Mouse (Mus musculus) midbrain, embryonic 11.5 days (tissue): ENCODE data around the gene Pgm3. TPM values are rescaled to one million over a fixed set of nuclear protein-coding genes. Genes with fewer than 3 reads are reported as not detected.

ENCODE experiments used
- ATAC-seq: fragments of 200-750 bp; cut with Nextera tagmentation; 2 replicates; pipeline ENCODE4 v1.8.0; 2017; ENCODE audit warnings: moderate TSS enrichment, moderate library complexity; ENCODE audit not compliant: low FRiP score
- DNase-seq: peaks from one replicate; pipeline ENCODE4 v3.0.0; 2015; ENCODE audit warnings: low spot score; ENCODE audit errors: missing footprints
- H3K27ac ChIP-seq: fragments of 300-500 bp; sonication (generic); 2 replicates; pipeline ENCODE4 v1.5.1; 2014; ENCODE audit warnings: low read depth, low read length
- H3K27me3 ChIP-seq: fragments of 300-500 bp; sonication (generic); 2 replicates; pipeline ENCODE4 v1.6.1; 2014; ENCODE audit warnings: mild to moderate bottlenecking, low read length, moderate library complexity, mixed read lengths; ENCODE audit not compliant: control insufficient read depth, insufficient read depth
- H3K36me3 ChIP-seq: fragments of 300-500 bp; sonication (generic); 2 replicates; pipeline ENCODE4 v1.6.1; 2014; ENCODE audit warnings: mild to moderate bottlenecking, low read length, moderate library complexity, mixed read lengths; ENCODE audit not compliant: control insufficient read depth, insufficient read depth
- H3K4me1 ChIP-seq: fragments of 300-500 bp; sonication (generic); 2 replicates; pipeline ENCODE4 v1.6.1; 2014; ENCODE audit warnings: low read length; ENCODE audit not compliant: control insufficient read depth, insufficient read depth
- H3K4me2 ChIP-seq: fragments of 300-500 bp; sonication (generic); 2 replicates; pipeline ENCODE4 v1.6.1; 2014; ENCODE audit warnings: mild to moderate bottlenecking, moderate library complexity
- H3K4me3 ChIP-seq: fragments of 300-500 bp; sonication (generic); 2 replicates; pipeline ENCODE4 v1.5.1; 2014; ENCODE audit warnings: low read depth, low read length
- H3K9ac ChIP-seq: fragments of 300-500 bp; sonication (generic); 2 replicates; pipeline ENCODE4 v1.6.1; 2014; ENCODE audit warnings: low read length
- H3K9me3 ChIP-seq: fragments of 300-500 bp; sonication (generic); 2 replicates; pipeline ENCODE4 v1.6.1; 2016; ENCODE audit warnings: low read length; ENCODE audit not compliant: control insufficient read depth
- WGBS: fragments of 180-500 bp; shearing (Covaris S2); extraction: QIAGEN DNeasy Blood & Tissue Kit; methylation state at CpG from one replicate; pipeline ENCODE4 v1.1.7; 2014; 5-methylcytosine and 5-hydroxymethylcytosine counted together
- polyA plus RNA-seq: library from polyadenylated mRNA; unstranded; fragments of >200 nt; fragmentation: Nextera tagmentation; extraction: Ambion mirVana; gene quantifications from 2 replicates; pipeline ENCODE4 v1.2.1, GENCODE M21; 2014

The Pgm3 gene
- polyA plus RNA-seq, 1 experiment from 2014 or later = 34.8 TPM

DNA sequence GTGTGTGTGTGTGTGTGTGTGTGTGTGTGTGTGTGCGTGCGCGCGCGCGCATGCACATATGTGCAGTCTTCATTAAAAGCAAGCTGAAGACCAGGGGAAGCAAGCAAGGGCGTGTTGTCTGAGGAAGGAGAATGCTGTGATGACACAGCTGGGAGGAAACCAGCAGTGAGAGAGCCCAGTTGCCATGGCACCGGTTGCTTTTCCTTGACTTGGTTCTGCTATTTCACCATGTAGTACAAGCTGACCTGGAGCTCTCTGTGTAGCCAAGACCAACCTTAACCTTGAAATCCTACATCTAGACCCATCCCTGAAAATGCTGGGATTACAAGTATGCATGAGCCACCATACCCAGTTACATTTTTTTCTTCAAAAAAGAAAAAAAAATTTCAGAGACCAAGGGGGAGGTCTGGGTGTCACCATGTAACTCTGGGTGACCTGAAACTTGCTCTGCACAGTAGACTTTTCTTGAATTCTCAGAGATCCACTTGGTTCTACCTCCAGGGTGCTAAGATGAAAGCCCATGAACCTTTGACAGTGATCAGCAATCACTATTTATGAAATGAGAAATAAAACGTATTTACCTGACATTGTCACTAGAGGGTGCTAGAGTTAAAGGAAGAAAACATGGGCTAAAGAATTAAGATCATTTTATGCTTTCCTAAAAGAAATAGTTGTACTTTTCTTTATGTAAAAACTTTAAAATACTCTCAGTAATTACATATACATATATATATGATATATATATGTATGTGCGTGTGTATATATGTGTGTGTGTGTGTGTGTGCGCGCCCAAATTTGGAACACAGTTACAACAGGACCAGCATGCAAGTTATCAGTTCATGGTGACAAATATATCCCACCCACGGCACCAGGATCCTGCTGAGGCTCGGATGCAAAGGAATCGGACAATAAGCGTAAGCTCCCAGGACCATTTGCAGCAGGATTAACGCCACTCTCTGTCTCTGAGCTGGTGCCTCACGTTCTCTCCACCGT, 21.3 kb upstream of the Pgm3 start:
- WGBS = 75% methylated on average over 19 of the region's 19 CpGs
- DNase-seq (no peak), ATAC-seq (peak; percentile 54; the same call in 1 of the 2 replicates)
- H3K9ac ChIP-seq = no peak overlapping the region
- H3K36me3 ChIP-seq = no peaks in the 10 kb centered on the region
- H3K27ac ChIP-seq = no peak overlapping the region
- H3K4me2 ChIP-seq = no peak overlapping the region
- H3K27me3 ChIP-seq = no peaks in the 10 kb centered on the region
- H3K9me3 ChIP-seq = no peaks in the 10 kb centered on the region
- H3K4me3 ChIP-seq = no peak overlapping the region
- no peaks in the 10 kb centered on the region for H3K4me1 ChIP-seq

DNA sequence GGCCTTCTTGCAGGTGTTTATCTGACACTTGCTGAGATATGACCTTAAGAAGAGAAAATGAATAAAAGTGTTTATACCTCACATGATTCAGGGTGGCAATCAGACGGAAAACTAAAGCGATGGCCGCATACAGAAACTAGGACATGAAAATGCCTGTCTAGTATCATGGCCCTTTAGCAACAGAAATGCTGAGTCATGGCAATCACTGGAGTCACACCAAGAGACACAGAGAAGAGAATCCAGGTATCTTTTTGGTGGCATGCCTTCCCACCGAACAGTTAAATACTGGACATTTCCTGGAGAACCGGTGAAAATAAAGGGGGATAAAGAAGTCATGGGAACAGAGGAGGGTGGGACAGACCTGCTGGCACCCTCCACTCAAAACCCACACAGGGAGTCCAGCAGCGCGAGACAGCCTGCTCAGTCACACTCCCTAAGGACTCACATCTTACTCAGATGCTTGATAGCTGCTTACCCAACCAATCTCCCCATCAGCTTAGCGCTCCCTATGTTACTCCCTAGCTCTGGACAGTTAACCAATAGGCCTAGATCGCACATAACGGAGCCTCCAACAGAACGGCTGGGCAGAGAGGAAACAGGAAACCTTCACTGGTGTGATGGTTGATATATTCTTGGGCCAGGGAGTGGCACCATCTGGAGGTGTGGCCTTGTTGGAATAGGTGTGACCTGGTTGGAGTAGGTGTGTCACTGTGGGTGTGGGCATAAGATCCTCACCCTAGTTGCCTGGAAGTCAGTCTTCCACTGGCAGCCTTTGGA, 15.6 kb upstream of the Pgm3 start:
- no peak overlapping the region for H3K4me2 ChIP-seq
- ATAC-seq (no peak), DNase-seq (no peak)
- no peaks in the 10 kb centered on the region for H3K9me3 ChIP-seq
- no peak overlapping the region for H3K9ac ChIP-seq
- no peaks in the 10 kb centered on the region for H3K27me3 ChIP-seq
- H3K36me3 ChIP-seq = no peaks in the 10 kb centered on the region
- H3K4me1 ChIP-seq = no peaks in the 10 kb centered on the region
- H3K4me3 ChIP-seq = no peak overlapping the region
- no peak overlapping the region for H3K27ac ChIP-seq
- 94% methylated on average over 11 of the region's 11 CpGs for WGBS

- WGBS = 51% methylated on average over 3 of the region's 3 CpGs
- H3K27me3 ChIP-seq = no peaks in the 10 kb centered on the region
- H3K4me3 ChIP-seq = no peak overlapping the region
- no peak overlapping the region for H3K9ac ChIP-seq
- ATAC-seq = peak; percentile 59; the same call in 1 of the 2 replicates
- no peaks in the 10 kb centered on the region for H3K9me3 ChIP-seq
- H3K36me3 ChIP-seq = no peaks in the 10 kb centered on the region
- no peak overlapping the region for H3K4me2 ChIP-seq
- no peak overlapping the region for H3K27ac ChIP-seq
- no peaks in the 10 kb centered on the region for H3K4me1 ChIP-seq
- DNase-seq = peak; percentile 96
These were observed 12.1 kb upstream of the Pgm3 start for GRCm38 (mm10) chr9:86583740-86584139.

DNA sequence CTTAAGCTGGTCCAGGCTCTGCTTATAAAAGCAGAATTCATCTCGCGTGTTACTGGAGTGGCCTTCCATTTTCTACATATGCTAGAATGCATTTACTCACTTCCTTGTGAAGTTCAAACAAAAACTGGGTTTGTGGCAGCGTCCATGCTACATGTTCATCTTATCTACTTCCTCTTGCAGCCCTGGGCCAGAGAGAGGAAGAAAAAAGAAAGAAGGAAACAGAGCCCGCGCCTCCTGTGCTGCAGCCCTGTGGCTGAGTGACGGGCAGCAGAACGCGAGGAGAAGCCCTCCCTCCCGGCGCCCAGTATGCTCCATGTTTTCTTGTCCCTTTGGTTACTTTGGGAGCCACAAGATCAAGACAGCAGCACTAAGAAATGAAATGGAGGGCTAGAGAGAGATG, 8.0 kb upstream of the Pgm3 start:
- H3K27ac ChIP-seq = no peak overlapping the region
- no peaks in the 10 kb centered on the region for H3K9me3 ChIP-seq
- DNase-seq (no peak), ATAC-seq (no peak)
- H3K4me2 ChIP-seq = no peak overlapping the region
- no peaks in the 10 kb centered on the region for H3K27me3 ChIP-seq
- H3K9ac ChIP-seq = no peak overlapping the region
- WGBS = 94% methylated on average over 10 of the region's 10 CpGs
- no peaks in the 10 kb centered on the region for H3K4me1 ChIP-seq
- no peak overlapping the region for H3K4me3 ChIP-seq
- H3K36me3 ChIP-seq = no peaks in the 10 kb centered on the region

DNA sequence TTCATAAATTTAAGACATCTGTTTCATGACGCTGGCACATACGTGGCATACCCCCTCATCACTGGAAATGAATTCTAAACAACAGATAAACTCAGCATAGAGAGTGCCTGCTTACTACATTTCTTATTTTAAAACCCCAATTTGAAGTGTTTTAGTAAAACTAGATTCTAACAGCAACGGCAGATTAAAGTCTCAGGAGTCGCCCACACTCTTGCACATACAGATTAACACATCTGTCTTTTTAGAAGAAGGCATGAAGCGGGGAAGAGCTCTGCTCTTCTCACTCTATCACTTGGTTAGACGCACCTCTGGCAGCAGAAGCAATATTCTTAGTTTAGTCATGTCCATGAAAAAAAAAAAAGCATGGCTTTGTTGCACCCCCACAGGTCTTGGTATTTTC, 3.5 kb upstream of the Pgm3 start:
- no peaks in the 10 kb centered on the region for H3K27me3 ChIP-seq
- no peak overlapping the region for H3K4me2 ChIP-seq
- DNase-seq = no peak
- no peaks in the 10 kb centered on the region for H3K36me3 ChIP-seq
- ATAC-seq = no peak
- no peak overlapping the region for H3K4me3 ChIP-seq
- H3K9me3 ChIP-seq = no peaks in the 10 kb centered on the region
- no peak overlapping the region for H3K9ac ChIP-seq
- H3K4me1 ChIP-seq = peaks cover 11% of the 10 kb centered on the region; the same call in 1 of the 2 replicates
- 94% methylated on average over 6 of the region's 6 CpGs for WGBS
- H3K27ac ChIP-seq = no peak overlapping the region

DNA sequence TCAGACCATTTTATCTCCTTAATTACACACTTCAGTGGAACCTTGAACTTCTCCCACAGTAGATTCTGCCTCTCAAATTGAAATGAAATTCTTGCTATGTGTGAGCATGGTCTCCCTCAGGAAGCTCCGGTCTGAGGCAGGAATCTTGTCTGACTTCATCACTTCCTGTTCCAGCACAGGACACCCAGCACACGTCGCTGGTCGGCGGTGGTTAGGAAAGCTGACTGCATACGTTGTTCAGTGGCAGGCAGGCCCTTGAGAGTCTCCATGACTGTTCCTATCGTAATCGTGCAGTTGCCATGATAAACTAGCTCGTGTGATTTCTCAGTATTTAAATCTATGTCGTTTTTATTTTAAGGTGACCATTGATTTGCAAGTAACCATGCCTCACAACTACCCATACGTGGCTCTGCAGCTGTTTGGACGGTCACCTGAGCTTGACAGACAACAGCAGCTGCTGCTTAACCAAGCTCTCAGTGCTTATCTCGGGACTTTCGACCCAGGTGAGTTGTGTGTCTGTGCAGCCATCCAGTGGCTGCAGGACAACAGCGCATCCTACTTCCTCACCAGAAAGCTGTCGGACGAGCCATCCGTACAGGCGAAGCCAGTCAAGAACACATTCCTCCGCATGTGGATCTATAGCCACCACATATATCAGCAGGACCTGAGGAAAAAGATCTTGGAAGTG, 2.1 kb upstream of the Pgm3 start:
- Histone ChIP-seq H3K4me1 (peaks cover 11% of the 10 kb centered on the region; the same call in 1 of the 2 replicates), H3K27me3 (no peaks in the 10 kb centered on the region), H3K27ac (no peak overlapping the region), H3K4me3 (no peak overlapping the region), H3K9me3 (no peaks in the 10 kb centered on the region), H3K9ac (no peak overlapping the region), H3K4me2 (no peak overlapping the region), H3K36me3 (no peaks in the 10 kb centered on the region)
- no peak for ATAC-seq
- DNase-seq = no peak
- WGBS = 85% methylated on average over 20 of the region's 20 CpGs

- Histone ChIP-seq H3K4me1 (peaks cover 11% of the 10 kb centered on the region; the same call in 1 of the 2 replicates), H3K9ac (peak overlapping the region; percentile 71), H3K36me3 (no peaks in the 10 kb centered on the region), H3K27ac (no peak overlapping the region), H3K9me3 (no peaks in the 10 kb centered on the region), H3K27me3 (no peaks in the 10 kb centered on the region), H3K4me3 (peak overlapping the region; percentile 74), H3K4me2 (peak overlapping the region; percentile 99)
- WGBS = 6% methylated on average over 13 of the region's 13 CpGs
- DNase-seq (peak; percentile 98), ATAC-seq (no peak)
These were observed 1.1 kb upstream of the Pgm3 start for GRCm38 (mm10) chr9:86572636-86573291.

- H3K4me3 ChIP-seq = peak overlapping the region; percentile 74
- ATAC-seq (no peak), DNase-seq (no peak)
- WGBS = under 1% methylated on average over 25 of the region's 25 CpGs
- H3K27me3 ChIP-seq = no peaks in the 10 kb centered on the region
- peaks cover 11% of the 10 kb centered on the region; the same call in 1 of the 2 replicates for H3K4me1 ChIP-seq
- H3K36me3 ChIP-seq = no peaks in the 10 kb centered on the region
- H3K9me3 ChIP-seq = no peaks in the 10 kb centered on the region
- no peak overlapping the region for H3K27ac ChIP-seq
- peak overlapping the region; percentile 71 for H3K9ac ChIP-seq
- H3K4me2 ChIP-seq = peak overlapping the region; percentile 99
These were observed 554 bp upstream of the Pgm3 start for GRCm38 (mm10) chr9:86572196-86572595.
